Mouse (Mus musculus): Measurements from ENCODE around the gene Tpgs1.
A peak's percentile ranks its signal among the peaks of the same experiment; 100 is the strongest.
"Not testable (repeated sequence)": the region's sequence is repeated elsewhere in the genome, so short reads cannot be mapped to it uniquely, and the experiment has no call there.

The Tpgs1 gene

DNA sequence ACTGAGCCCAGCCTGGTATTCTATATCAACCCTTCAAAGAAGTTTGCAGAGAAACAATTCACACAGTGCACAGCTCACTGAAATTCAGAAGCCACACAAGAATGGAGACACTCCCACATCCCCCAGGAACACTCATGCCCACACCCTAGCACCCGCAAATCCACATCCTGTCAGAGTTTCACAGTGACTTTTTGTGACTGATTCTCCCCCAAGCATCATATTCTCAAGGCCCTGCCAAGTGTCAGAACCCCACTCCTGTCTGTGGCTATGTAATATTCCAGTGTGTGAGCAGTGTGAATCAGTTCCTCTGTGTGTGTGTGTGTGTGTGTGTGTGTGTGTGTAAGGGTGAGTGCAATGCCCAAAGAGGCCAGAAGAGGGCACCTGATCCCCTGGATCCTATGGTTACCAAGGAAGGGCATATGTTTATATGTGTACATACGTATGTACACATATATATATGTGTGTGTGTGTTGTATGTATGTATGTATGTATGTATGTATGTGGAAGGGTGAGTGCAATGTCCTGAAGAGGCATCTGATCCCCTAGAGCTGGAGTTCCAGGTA is 22.9 kb downstream of the Tpgs1 start:
- no peak for DNase-seq (ENCODE audit: low spot score)

DNA sequence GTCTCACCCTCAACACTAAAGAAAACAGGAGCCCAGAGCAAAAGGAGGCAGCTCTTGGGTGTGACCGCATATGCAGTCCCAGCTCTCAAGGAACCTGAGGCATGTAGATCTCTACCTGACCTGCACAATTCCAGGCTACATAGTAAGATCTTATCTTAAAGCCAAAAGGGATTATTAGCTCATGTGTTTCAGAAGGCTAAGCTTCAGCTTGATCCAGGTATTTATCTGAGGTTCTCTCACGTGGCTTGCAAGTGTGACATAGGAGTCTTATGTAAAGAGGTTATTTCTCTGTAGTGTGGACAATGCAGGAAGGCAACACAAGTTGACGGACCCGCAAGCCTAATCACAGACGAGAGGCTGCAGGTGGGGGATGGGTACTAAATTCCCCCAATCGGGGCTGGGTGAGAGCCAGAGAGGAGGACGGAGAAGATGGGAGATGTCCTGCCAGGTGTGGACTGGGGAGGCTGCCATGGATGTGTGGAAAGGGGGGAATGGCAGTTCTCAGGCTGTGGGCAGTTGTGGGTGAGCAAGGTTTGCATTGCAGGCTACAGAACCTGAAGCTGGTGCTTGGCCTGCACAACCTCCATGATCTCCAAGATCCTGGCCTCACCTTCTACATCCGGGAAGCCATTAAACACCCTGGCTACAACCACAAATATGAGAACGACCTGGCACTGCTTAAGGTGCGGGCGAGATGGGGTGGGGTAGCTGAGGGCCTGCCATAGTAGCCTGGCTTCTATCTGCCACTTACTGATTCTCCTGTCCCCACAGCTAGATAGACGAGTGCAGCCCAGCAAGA is 24.6 kb downstream of the Tpgs1 start:
- DNase-seq (ENCODE audit: low spot score): no peak

DNA sequence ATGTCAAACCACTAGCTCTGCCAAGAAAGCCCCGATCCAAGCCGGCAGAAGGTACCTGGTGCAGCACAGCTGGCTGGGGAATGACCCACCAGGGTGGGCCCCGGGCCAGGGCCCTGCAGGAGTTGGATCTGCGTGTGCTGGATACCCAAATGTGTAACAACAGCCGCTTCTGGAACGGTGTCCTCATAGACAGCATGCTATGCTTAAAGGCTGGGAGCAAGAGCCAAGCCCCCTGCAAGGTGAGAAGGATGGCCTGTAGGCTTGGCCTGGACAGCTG is 25.1 kb downstream of the Tpgs1 start:
- DNase-seq (ENCODE audit: low spot score): no peak

DNA sequence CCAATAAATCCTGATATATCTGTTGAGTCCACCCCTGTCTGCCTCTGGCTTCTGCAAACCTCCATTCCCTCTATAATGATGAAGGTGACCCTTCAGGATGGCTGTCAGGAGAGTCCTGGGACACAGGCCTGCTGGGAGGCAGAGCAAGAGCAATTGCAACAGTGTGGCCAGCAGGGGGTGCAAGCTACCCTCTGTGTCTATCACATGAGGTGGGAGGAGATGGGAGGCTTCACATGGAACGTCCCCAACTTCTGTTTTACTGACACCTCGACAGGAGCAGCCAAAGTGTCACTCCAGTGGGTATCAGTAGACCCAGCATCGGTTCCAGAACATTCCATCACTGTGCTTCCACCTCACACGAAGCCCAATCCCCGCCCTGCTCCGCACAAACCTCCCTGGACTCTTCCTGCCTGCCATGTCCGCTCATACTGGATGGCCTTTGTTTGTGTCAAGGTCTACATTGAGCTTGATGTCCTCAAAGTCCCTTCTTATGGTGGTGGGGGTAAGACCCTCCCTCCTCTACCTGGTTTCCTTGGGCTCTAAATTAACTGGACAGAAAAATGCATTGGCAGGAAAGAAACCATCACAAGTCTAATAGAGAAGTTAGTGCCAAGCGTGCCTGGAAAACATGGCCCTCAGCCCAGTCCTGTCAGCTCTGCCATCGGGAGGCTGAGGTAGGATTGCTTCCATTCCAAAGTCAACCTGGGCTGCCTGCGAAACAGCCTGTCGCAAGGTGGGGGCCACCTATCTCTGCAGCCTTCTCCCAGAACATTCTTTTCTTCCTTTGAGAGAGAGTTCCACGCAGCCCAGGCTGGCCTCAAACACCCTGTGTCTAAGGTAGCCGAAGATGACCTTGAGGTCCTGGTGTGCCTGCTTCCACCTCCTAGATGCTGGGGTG is 26.3 kb downstream of the Tpgs1 start:
- no peak for DNase-seq (ENCODE audit: low spot score)

DNA sequence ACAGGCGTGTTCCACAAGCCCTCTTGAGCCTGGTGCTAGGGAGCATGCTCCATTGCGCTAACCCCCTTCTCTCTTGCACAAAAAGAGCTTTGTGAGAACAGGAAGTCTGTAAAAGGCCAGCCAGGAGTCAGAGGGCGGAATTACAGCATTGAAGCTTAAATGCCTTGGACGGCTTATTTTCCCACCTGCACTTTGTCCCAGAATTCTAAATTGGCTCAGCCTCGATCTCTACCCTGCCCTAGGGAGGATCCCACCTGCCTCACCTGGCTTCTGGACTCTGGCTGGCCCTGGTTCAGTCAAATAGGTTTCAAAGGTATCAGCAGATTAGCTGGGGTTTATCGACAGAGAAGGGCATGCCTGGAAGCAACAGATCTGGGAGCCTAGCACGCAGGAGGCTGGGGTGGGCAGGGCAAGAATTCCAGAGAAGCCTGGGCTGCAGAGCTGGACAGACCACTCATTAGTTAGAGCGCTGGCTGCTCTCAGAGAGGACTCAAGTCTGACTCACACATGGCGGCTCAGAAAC is 27.0 kb downstream of the Tpgs1 start:
- no peak for DNase-seq (ENCODE audit: low spot score)

DNA sequence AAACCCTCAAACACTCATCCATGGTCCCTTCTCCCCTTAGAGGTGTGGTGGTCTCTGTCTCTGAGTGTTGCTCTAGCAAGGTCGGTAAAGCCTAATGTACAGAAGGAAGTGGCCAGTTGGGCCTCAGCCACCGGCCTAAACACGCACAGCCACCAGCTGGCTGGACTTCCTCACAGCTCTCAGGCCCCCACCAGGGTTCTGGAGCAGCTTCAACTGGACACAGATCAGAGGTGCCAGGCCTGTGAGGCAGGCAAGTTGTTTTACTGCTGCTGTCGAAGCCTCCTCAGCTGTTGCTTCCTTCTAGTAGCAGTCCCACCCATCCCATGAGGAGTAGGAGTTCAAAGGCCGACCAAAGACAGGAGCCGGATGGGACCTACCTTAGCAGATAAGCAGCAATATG is 28.7 kb downstream of the Tpgs1 start:
- DNase-seq (ENCODE audit: low spot score): no peak

DNA sequence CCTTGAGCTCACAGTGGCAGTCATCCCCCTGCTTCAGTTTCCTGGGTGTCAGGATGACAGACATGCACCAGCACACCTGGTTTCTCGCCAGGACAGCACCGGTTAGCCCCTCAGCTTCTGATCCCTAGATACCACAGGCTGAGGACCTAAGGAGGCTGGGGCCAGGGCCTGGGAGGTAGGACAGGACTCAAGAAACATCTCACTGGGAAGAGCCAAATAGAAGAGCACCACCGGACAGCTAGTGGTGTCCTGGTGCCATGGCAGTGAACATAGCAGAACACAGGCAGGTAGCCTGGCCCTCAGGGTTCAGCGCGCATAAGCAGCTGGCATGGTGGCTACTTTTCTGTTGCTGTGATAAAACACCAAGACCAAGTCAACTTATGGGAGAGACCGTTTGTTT is 29.3 kb downstream of the Tpgs1 start:
- DNase-seq (ENCODE audit: low spot score): no peak

DNA sequence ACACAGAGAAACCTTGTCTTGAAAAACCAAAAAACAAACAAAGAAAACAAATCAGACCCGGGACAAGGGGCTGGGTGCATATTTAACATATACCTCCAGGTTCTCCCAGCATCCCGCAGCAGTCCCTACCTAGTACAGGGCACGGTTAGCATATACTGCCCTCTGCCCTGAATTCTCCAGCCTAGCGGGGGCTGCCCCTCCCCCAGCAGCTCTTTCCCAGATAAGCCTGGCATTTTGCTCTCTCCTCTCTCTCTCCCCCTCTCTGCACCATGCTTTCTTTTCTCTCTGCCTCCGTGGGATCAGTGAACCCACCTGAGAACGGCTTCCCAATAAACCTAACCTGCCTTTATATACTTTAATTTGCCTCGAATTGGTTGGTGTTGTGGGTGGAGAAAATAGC is 31.5 kb downstream of the Tpgs1 start:
- DNase-seq (ENCODE audit: low spot score): no peak

DNA sequence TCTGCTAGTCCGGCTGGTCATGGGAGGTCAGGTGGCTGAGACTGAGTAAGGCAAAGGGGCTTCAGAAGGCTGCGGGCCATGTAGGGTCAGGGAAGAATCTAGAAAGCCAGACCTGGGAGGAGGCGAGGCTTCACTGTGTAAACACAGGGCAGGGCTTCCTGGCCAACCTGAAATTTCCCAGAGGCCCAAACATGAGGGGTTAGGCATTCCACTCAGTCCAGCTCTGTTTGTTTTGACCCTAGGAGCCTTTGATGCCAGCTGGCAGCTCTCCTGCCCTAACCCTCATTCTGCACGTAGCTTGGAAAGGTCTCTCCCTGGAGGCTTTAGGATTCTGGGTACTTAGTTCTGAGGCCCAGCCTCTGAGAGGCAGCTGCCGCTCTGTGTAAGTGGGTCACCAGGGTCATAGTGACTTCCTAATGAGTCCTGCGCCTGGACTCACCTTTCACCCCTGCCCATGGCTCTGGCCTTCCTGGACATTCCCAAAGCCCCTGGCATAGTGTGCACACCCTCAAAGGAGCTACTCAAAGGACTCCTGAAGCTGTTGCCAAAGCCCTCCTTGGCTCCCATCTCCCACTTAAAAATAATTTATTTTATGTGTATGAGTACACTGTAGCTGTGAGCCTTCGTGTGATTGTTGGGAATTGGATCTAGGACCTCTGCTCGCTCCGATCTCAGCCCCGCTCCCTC is 32.4 kb downstream of the Tpgs1 start:
- no peak for DNase-seq (ENCODE audit: low spot score)

DNA sequence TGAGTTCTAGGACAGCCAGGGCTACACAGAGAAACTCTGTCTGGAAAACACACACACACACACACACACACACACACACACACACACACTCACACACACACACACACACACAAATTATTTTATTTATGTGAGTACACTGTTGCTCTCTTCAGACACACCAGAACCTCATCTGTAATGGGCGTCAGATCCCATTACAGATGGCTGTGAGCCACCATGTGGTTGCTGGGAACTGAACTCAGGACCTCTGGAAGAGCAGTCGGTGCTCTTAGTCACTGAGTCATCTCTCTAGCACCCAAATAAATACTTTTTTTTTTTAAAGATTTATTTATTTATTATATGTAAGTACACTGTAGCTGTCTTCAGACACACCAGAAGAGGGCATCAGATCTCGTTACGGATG is 33.8 kb downstream of the Tpgs1 start:
- not testable (repeated sequence) for DNase-seq (ENCODE audit: low spot score)

DNA sequence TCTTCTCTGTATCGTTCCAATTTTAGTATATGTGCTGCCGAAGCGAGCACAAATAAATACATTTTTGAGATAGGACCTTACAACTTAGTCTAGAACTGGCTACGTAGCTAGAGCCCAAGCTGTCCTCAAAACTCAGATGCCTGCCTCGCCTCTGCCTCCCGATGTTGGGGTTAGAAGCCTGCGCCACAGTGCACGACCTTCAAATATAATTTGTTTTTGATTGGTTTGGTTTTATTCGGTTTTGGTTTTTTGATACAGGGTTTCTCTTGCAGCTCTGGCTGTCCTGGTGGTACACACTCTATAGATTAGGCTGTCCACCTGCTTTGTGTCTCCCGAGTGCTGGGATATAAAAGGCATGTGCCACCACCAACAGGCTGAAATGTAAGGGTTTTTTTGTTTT is 34.4 kb downstream of the Tpgs1 start:
- DNase-seq (ENCODE audit: low spot score): no peak

DNA sequence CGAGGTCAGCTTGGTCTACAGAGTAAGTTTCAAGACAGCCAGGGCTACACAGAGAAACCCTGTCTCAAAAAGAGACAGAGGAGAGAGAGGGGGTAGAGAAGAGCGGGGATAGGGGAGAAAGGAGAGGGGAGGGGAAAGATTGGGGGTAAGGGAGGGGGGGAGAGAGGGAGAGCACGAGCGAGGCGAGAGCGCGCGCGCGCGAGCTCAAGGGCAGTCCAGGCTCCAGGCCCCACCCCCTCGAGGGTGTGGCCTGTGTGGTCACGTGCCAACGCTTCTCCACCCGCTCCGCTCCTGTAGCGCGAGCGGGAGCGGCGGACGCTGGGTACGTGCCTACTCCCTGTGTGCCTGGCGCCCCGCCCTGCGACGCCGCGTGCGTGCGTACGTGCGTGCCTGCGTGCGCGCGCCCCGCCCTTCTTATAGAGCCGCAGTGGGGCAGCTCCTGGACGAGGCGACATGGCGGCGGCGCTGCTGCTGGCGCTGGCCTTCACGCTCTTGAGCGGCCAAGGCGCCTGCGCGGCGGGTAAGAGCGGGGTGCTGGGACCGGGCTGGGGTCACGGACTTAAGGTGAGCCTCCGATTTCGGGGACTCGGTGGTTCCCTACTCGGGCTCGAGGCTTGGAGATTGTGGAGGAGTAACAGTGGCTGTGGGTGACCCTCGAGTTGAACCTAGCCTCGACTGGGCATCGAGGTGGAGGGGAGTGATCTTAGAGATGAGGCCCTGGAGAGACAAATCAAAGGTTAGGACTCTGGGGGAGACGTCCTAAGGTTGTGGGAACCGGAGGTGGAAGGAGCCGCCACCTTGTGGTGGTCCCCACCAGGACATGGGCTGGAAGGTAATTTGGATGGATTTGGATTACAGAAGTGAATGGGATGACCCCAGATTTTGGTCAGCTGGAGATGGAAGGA is 35.1 kb downstream of the Tpgs1 start, which contains the start of gene Bsg:
TSS of gene Bsg (plus strand) at position 427 of the 905 bp plus-strand sequence.
- DNase-seq (ENCODE audit: low spot score): peak; percentile 99

DNA sequence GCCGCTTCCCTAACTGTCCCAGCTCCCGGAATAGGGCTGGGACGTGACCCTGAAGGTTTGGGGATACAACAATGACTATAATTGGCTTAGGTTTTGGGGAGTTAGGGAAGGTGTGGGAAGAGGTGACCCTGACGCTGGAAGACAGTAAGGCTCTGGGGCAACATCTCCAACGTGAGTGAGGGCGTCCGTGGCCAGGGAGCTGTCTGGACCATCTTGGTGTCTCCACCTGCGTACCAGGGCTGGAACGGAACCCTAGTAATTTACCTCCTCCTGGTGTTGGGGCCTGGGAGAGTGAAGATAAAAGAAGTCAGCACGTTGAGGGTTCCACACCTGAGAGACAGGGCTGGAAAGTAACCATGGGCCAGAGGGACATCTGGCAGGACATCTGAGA is 35.8 kb downstream of the Tpgs1 start:
- no peak for DNase-seq (ENCODE audit: low spot score)

DNA sequence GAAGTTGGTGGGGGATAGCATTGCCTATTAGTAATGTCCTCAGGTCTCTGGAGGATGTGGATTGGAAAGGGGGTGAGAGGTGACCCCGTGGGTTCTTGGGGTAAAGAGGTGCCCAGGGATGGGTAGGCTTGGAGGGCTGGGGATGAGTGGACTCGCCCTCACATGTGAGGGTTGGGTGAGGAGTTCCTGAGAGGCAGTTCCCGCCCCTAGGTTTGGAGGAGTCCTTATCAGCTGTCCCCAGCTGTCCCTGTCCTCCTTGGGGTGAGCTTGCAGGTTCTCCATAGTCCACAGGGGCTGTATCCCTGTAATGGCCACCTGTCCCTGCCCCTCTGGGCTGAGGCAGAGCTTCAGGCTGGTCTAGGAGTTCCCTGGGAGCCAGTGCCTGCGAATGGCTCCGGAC is 36.8 kb downstream of the Tpgs1 start:
- no peak for DNase-seq (ENCODE audit: low spot score)

DNA sequence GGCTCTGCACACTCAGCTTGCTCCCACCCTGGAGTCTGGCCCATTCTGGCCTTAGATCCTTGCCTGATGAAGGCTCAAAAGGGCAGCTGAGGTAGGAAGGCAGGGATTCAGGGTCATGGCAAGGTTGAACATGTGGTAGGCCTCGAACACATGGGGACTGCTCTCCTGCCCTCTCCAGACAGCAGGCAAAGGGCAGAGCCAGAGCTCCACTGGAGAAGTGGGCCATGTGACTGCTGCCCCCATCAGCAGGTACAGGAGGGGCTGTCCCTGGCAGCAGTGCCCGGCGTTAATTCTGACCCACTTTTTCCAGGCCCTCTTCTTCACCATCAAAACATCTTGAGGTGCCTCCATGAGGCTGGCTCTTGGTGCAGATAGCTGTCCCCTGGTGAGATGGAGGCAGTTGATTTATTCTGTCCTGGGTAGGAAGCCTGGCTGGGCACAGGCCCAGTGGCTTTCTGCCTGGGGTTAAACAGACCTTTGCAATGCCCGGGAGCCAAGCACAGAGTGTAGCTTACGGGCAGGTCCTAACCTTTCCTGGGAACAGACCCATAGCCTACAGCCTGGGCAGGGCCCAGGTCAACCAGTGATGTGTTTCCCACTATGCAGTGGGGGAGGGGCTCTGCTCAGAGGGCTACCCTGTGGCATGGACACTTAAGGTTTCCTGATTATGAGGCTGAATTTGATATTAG is 37.4 kb downstream of the Tpgs1 start:
- no peak for DNase-seq (ENCODE audit: low spot score)

DNA sequence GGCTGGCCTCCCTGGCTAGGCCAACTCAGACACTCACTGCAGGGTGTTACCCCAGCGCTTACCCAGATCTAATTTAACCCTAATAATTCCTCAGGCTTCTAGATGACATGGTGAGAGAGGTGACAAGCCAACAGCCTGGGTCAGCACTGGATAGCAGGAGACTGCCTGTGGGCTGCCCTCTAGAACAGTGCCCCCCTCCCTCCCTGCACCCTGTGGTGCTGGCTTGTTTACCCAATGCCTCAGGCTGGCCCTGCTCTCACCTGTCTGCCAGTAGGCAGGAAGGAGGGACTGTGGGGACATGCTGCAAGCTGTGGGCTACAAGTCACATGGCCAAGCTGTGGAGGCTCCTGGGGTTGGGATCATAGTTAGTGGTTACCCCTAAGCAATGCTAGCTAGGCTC is 38.0 kb downstream of the Tpgs1 start:
- DNase-seq (ENCODE audit: low spot score): no peak

DNA sequence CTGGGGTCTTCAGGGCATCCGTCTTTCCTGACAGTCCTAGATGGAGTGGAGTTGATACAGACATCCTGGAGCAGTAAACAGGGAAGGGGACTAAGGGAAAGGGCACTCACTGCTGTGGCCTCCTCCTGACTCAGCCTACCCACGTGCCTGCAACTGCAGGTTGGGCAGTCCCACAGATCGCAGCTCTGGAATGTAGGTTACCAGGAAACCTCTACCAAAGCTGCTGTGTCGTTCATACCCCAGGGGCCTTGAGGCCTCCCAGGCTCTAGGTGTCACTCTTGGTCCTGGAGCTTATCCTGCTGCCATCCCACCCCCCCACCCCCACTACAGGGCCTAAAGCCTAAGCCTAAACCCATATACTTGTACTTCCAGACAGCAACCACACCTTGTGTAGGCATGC is 38.6 kb downstream of the Tpgs1 start:
- DNase-seq (ENCODE audit: low spot score): no peak

DNA sequence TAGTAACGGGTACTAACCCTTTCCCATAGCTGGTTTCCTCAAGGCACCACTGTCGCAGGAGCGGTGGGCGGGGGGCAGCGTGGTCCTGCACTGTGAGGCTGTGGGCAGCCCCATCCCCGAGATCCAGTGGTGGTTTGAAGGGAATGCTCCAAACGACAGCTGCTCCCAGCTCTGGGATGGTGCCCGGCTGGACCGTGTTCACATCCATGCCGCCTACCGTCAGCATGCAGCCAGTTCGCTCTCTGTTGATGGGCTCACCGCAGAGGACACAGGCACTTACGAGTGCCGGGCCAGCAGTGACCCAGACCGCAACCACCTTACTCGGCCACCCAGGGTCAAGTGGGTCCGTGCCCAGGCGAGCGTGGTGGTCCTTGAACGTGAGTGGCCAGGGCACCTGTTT is 39.5 kb downstream of the Tpgs1 start:
- no peak for DNase-seq (ENCODE audit: low spot score)

DNA sequence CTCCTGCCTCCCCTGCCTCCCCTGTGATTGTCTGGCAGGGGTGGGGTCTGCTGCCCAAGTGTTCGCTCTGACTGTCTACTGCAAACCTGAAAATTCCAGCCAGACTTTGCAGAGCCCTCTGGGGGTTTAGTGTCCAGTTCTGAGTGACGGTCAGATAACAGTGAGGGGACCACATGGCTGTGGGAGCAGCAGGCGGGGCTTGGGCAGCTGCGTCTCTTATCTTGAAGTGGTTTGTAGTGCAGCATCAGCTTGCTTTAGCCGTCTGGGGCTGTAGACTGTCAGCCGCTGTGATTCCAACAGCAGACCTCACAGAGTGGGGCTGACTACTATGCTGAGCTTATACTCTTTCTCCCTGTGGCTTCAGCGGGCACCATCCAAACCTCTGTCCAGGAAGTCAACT is 40.1 kb downstream of the Tpgs1 start:
- DNase-seq (ENCODE audit: low spot score): no peak

DNA sequence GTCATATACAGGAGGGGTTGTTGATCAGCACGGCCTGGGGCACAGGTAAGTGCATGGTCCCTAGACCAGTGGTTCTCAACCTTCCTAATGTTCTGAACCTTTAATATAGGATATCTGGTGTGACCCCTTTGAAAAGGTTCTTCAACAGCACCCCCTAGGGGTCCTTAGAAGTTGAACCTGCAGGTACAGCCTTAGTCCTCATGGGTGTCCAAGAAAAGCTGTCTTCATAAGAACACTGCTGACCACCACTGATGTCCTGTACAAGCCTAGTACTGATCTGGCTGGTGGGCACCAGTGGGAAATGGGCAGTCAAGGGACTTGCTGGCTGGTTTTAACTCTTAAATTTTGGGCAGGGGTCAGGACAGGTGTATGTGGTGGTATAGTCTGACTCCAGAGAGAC is 42.9 kb downstream of the Tpgs1 start:
- DNase-seq (ENCODE audit: low spot score): no peak

Measured in left cerebral cortex, adult 11 months (tissue).